Mouse (Mus musculus) megakaryocyte, embryonic 14.5 days (primary cell): ENCODE results near the gene Bbs12.

ENCODE experiments used
- FLI1 ChIP-seq: IDR thresholded peaks from 2 replicates; pipeline ENCODE4 v1.6.1; 2012; ENCODE audit warnings: low read length, inconsistent platforms, mixed read lengths
- GATA1 ChIP-seq: IDR thresholded peaks from 3 replicates; pipeline ENCODE4 v1.6.1; 2012; ENCODE audit warnings: mixed read lengths, low read length, inconsistent platforms, borderline replicate concordance

DNA sequence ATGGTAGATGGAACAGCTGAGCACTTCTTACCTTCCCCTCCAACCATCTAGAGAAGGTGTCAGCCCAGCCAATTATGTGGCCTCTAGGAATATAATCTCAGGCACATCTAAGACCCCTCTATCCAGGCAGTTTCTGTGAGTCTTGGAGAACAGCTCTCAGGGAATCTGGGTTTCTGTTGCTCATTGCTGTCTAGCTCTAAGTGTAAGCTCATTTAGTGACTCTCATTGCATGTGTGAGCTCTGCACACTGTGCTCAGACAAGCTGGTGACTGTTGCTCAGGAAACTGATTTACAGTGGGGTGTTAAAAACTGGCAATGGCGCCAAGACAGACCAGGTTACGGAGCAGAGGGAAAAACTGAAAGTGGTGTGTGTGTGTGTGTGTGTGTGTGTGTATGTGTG lies 20.4 kb upstream of the Bbs12 start:
- TF ChIP-seq FLI1 (no peak), GATA1 (no peak)
